Mouse (Mus musculus) T-cell, adult 2 months (primary cell): ENCODE data around the gene Olfr1406.
"Not testable (repeated sequence)": the region's sequence is repeated elsewhere in the genome, so short reads cannot be mapped to it uniquely, and the experiment has no call there.

Experiments
- DNase-seq: peaks from one replicate; pipeline ENCODE4 v3.0.0; 2022; ENCODE audit warnings: low spot score

Olfr1406 gene

GRCm38 (mm10) chr1:173190540-173190939, at the start of gene Olfr1406:
Gene Olfr1406, minus strand, starts transcription at chr1:173190640.
- DNase-seq: no peak

GRCm38 (mm10) chr1:173237004-173237403, 46.6 kb upstream of the Olfr1406 start:
- not testable (repeated sequence) for DNase-seq

GRCm38 (mm10) chr1:173227081-173227480, 36.6 kb upstream of the Olfr1406 start, which contains the start of gene Fcer1a:
Gene Fcer1a, minus strand, starts transcription at chr1:173227214.
- no peak for DNase-seq

- no peak for DNase-seq
Observed at GRCm38 (mm10) chr1:173216481-173216880, 26.0 kb upstream of the Olfr1406 start.

- DNase-seq: no peak
Observed at GRCm38 (mm10) chr1:173212092-173212491, 21.7 kb upstream of the Olfr1406 start, which contains the start of gene Olfr1404. Gene Olfr1404, plus strand, starts transcription at chr1:173212392.

GRCm38 (mm10) chr1:173197508-173197907, 7.1 kb upstream of the Olfr1406 start, which contains the start of gene Olfr218:
Gene Olfr218, plus strand, starts transcription at chr1:173197808.
- no peak for DNase-seq

GRCm38 (mm10) chr1:173196359-173196758, 5.9 kb upstream of the Olfr1406 start:
- DNase-seq: no peak

GRCm38 (mm10) chr1:173192059-173192458, 1.6 kb upstream of the Olfr1406 start:
- no peak for DNase-seq

GRCm38 (mm10) chr1:173174154-173174842, 16.1 kb downstream of the Olfr1406 start:
- DNase-seq: no peak

- no peak for DNase-seq
Observed at GRCm38 (mm10) chr1:173137274-173137673, 53.2 kb downstream of the Olfr1406 start, which contains the start of gene Olfr1408. Gene Olfr1408, minus strand, starts transcription at chr1:173137374.
